Mouse (Mus musculus): ENCODE data around the gene Trim54. TPM values are rescaled to one million over a fixed set of nuclear protein-coding genes. Genes with fewer than 3 reads are reported as not detected.

Trim54 gene
- 0.36 and 0.70 TPM in 2 replicates for polyA plus RNA-seq (2015; fragmentation: Nextera tagmentation; extraction: Ambion mirVana)

- Histone ChIP-seq H3K9ac (no peak within 1 kb of the TSS), H3K36me3 (no peaks in the 10 kb centered on the region), H3K4me3 (no peak within 1 kb of the TSS), H3K27me3 (peaks cover 7% of the 10 kb centered on the region; the same call in 1 of the 2 replicates), H3K4me2 (no peak within 1 kb of the TSS), H3K9me3 (no peaks in the 10 kb centered on the region), H3K27ac (no peak within 1 kb of the TSS), H3K4me1 (no peaks in the 10 kb centered on the region)
- WGBS: 26% methylated on average over 3 of the region's 3 CpGs
- ATAC-seq (ENCODE audit: borderline replicate concordance, extremely low read depth, low FRiP score, low TSS enrichment): no peak
These were observed at the start of gene Trim54 for GRCm38 (mm10) chr5:31116354-31116753. TSS of gene Trim54 (plus strand) at chr5:31116712.

GRCm38 (mm10) chr5:31069810-31070209 is 46.7 kb upstream of the Trim54 start:
- 93% methylated on average over 3 of the region's 3 CpGs for WGBS
- no peaks in the 10 kb centered on the region for H3K9me3 ChIP-seq
- no peak overlapping the region for H3K4me2 ChIP-seq
- peaks cover 93% of the 10 kb centered on the region for H3K36me3 ChIP-seq
- H3K27ac ChIP-seq: no peak overlapping the region
- no peaks in the 10 kb centered on the region for H3K27me3 ChIP-seq
- H3K4me1 ChIP-seq: no peaks in the 10 kb centered on the region
- no peak overlapping the region for H3K4me3 ChIP-seq
- no peak for ATAC-seq (ENCODE audit: borderline replicate concordance, extremely low read depth, low FRiP score, low TSS enrichment)
- no peak overlapping the region for H3K9ac ChIP-seq

GRCm38 (mm10) chr5:31071059-31071458 is 45.5 kb upstream of the Trim54 start:
- Histone ChIP-seq H3K27me3 (no peaks in the 10 kb centered on the region), H3K9me3 (no peaks in the 10 kb centered on the region), H3K4me3 (no peak overlapping the region), H3K27ac (no peak overlapping the region), H3K4me2 (no peak overlapping the region), H3K4me1 (no peaks in the 10 kb centered on the region), H3K36me3 (peaks cover 97% of the 10 kb centered on the region), H3K9ac (no peak overlapping the region)
- ATAC-seq (ENCODE audit: borderline replicate concordance, extremely low read depth, low FRiP score, low TSS enrichment): no peak
- 78% methylated on average over 2 of the region's 2 CpGs for WGBS

- ATAC-seq (ENCODE audit: borderline replicate concordance, extremely low read depth, low FRiP score, low TSS enrichment): no peak
- no peaks in the 10 kb centered on the region for H3K27me3 ChIP-seq
- H3K4me1 ChIP-seq: no peaks in the 10 kb centered on the region
- H3K4me3 ChIP-seq: no peak overlapping the region
- no peak overlapping the region for H3K27ac ChIP-seq
- no peak overlapping the region for H3K4me2 ChIP-seq
- H3K9ac ChIP-seq: no peak overlapping the region
- 92% methylated on average over 11 of the region's 11 CpGs for WGBS
- H3K9me3 ChIP-seq: no peaks in the 10 kb centered on the region
- H3K36me3 ChIP-seq: peaks cover 97% of the 10 kb centered on the region
These were observed 44.7 kb upstream of the Trim54 start for GRCm38 (mm10) chr5:31071821-31072220.

GRCm38 (mm10) chr5:31073176-31073575 is 43.3 kb upstream of the Trim54 start:
- Histone ChIP-seq H3K36me3 (peaks cover 94% of the 10 kb centered on the region), H3K27me3 (no peaks in the 10 kb centered on the region), H3K4me2 (no peak overlapping the region), H3K4me3 (no peak overlapping the region), H3K9me3 (no peaks in the 10 kb centered on the region), H3K4me1 (no peaks in the 10 kb centered on the region), H3K9ac (no peak overlapping the region), H3K27ac (no peak overlapping the region)
- 87% methylated on average over 12 of the region's 12 CpGs for WGBS
- no peak for ATAC-seq (ENCODE audit: borderline replicate concordance, extremely low read depth, low FRiP score, low TSS enrichment)

GRCm38 (mm10) chr5:31076346-31076745 is 40.2 kb upstream of the Trim54 start:
- Histone ChIP-seq H3K4me3 (no peak overlapping the region), H3K36me3 (peaks cover 67% of the 10 kb centered on the region)
- WGBS: 76% methylated on average over 13 of the region's 13 CpGs

GRCm38 (mm10) chr5:31080059-31080794 is 36.3 kb upstream of the Trim54 start:
- no peak overlapping the region for H3K4me3 ChIP-seq
- no peaks in the 10 kb centered on the region for H3K9me3 ChIP-seq
- WGBS: 71% methylated on average over 13 of the region's 13 CpGs
- H3K9ac ChIP-seq: no peak overlapping the region
- peaks cover 5% of the 10 kb centered on the region; the same call in 1 of the 2 replicates for H3K4me1 ChIP-seq
- H3K27me3 ChIP-seq: peaks cover 11% of the 10 kb centered on the region; the same call in 1 of the 2 replicates
- H3K36me3 ChIP-seq: peaks cover 28% of the 10 kb centered on the region
- no peak overlapping the region for H3K27ac ChIP-seq
- no peak overlapping the region for H3K4me2 ChIP-seq
- ATAC-seq (ENCODE audit: borderline replicate concordance, extremely low read depth, low FRiP score, low TSS enrichment): no peak

More at GRCm38 (mm10) chr5:31076346-31076745, 40.2 kb upstream of the Trim54 start:
- no peaks in the 10 kb centered on the region for H3K4me1 ChIP-seq
- H3K27me3 ChIP-seq: no peaks in the 10 kb centered on the region
- H3K9ac ChIP-seq: no peak overlapping the region
- H3K9me3 ChIP-seq: no peaks in the 10 kb centered on the region
- no peak overlapping the region for H3K4me2 ChIP-seq
- no peak overlapping the region for H3K27ac ChIP-seq
- ATAC-seq (ENCODE audit: borderline replicate concordance, extremely low read depth, low FRiP score, low TSS enrichment): no peak

GRCm38 (mm10) chr5:31080795-31081164 is 35.7 kb upstream of the Trim54 start:
- ATAC-seq (ENCODE audit: borderline replicate concordance, extremely low read depth, low FRiP score, low TSS enrichment): no peak
- H3K36me3 ChIP-seq: peaks cover 23% of the 10 kb centered on the region
- WGBS: 60% methylated on average over 3 of the region's 3 CpGs

GRCm38 (mm10) chr5:31081386-31081785 is 35.1 kb upstream of the Trim54 start:
- 86% methylated on average over 3 of the region's 3 CpGs for WGBS
- Histone ChIP-seq H3K4me1 (peaks cover 5% of the 10 kb centered on the region; the same call in 1 of the 2 replicates), H3K27me3 (peaks cover 17% of the 10 kb centered on the region; the same call in 1 of the 2 replicates), H3K4me3 (no peak overlapping the region), H3K9me3 (no peaks in the 10 kb centered on the region), H3K27ac (no peak overlapping the region), H3K9ac (no peak overlapping the region), H3K4me2 (no peak overlapping the region), H3K36me3 (peaks cover 17% of the 10 kb centered on the region)
- ATAC-seq (ENCODE audit: borderline replicate concordance, extremely low read depth, low FRiP score, low TSS enrichment): no peak

More at GRCm38 (mm10) chr5:31080795-31081164, 35.7 kb upstream of the Trim54 start:
- no peaks in the 10 kb centered on the region for H3K9me3 ChIP-seq
- peaks cover 5% of the 10 kb centered on the region; the same call in 1 of the 2 replicates for H3K4me1 ChIP-seq
- no peak overlapping the region for H3K4me3 ChIP-seq
- no peak overlapping the region for H3K9ac ChIP-seq
- no peak overlapping the region for H3K27ac ChIP-seq
- no peak overlapping the region for H3K4me2 ChIP-seq
- H3K27me3 ChIP-seq: peaks cover 11% of the 10 kb centered on the region; the same call in 1 of the 2 replicates

- peaks cover 7% of the 10 kb centered on the region for H3K36me3 ChIP-seq
- peaks cover 19% of the 10 kb centered on the region; the same call in 1 of the 2 replicates for H3K27me3 ChIP-seq
- no peak overlapping the region for H3K27ac ChIP-seq
- H3K4me2 ChIP-seq: no peak overlapping the region
- no peak for ATAC-seq (ENCODE audit: borderline replicate concordance, extremely low read depth, low FRiP score, low TSS enrichment)
- no peak overlapping the region for H3K4me3 ChIP-seq
- 22% methylated on average over 5 of the region's 5 CpGs for whole genome bisulfite sequencing
- no peak overlapping the region for H3K9ac ChIP-seq
- peaks cover 5% of the 10 kb centered on the region; the same call in 1 of the 2 replicates for H3K4me1 ChIP-seq
- H3K9me3 ChIP-seq: no peaks in the 10 kb centered on the region
These were observed 34.2 kb upstream of the Trim54 start for GRCm38 (mm10) chr5:31082355-31082754.

- ATAC-seq (ENCODE audit: borderline replicate concordance, extremely low read depth, low FRiP score, low TSS enrichment): peak; percentile 16; the same call in 1 of the 2 replicates
- Histone ChIP-seq H3K27ac (no peak overlapping the region), H3K4me2 (no peak overlapping the region), H3K9ac (no peak overlapping the region), H3K9me3 (no peaks in the 10 kb centered on the region), H3K36me3 (peaks cover 2% of the 10 kb centered on the region; the same call in 1 of the 2 replicates), H3K4me1 (peaks cover 5% of the 10 kb centered on the region; the same call in 1 of the 2 replicates), H3K4me3 (no peak overlapping the region), H3K27me3 (peaks cover 23% of the 10 kb centered on the region; the same call in 1 of the 2 replicates)
- WGBS: 20% methylated on average over 12 of the region's 12 CpGs
These were observed 33.4 kb upstream of the Trim54 start for GRCm38 (mm10) chr5:31082935-31083625.

GRCm38 (mm10) chr5:31083949-31084348 is 32.6 kb upstream of the Trim54 start:
- ATAC-seq (ENCODE audit: borderline replicate concordance, extremely low read depth, low FRiP score, low TSS enrichment): no peak
- no peaks in the 10 kb centered on the region for H3K36me3 ChIP-seq
- no peak overlapping the region for H3K27ac ChIP-seq
- H3K9ac ChIP-seq: no peak overlapping the region
- WGBS: 16% methylated on average over 8 of the region's 8 CpGs
- no peak overlapping the region for H3K4me3 ChIP-seq
- H3K9me3 ChIP-seq: no peaks in the 10 kb centered on the region
- peaks cover 31% of the 10 kb centered on the region for H3K27me3 ChIP-seq
- peaks cover 5% of the 10 kb centered on the region; the same call in 1 of the 2 replicates for H3K4me1 ChIP-seq
- H3K4me2 ChIP-seq: no peak overlapping the region

All from lung, embryonic 15.5 days (tissue).